Mouse (Mus musculus): ENCODE measurements around the gene Stk32c.
A peak's percentile ranks its signal among the peaks of the same experiment; 100 is the strongest.

Gene Stk32c

GRCm38 (mm10) chr7:139201209-139201608 lies 11.9 kb downstream of the Stk32c start:
- no peak for DNase-seq (ENCODE audit: extremely low read depth, insufficient read length, low spot score)

GRCm38 (mm10) chr7:139200108-139200507 lies 13.0 kb downstream of the Stk32c start:
- no peak for DNase-seq (ENCODE audit: extremely low read depth, insufficient read length, low spot score)

GRCm38 (mm10) chr7:139197022-139197421 lies 16.1 kb downstream of the Stk32c start:
- DNase-seq (ENCODE audit: extremely low read depth, insufficient read length, low spot score) = no peak

DNA sequence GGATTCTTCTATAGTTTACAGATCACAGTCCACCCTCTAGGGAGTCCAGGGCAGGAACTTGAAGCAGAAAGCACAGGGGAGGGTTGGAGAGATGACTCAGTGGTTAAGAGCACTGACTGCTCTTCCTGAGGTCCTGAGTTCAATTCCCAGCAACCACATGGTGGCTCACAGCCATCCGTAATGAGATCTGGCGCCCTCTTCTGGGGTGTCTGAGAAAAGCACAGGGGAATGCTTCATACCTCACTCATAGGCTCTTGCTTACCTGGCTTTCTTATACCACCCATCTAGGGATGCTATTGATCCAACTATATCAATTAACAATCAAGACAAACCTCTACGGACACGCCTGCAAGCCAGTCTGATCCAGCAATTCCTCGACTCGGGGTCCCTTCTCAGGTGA lies 21.5 kb downstream of the Stk32c start:
- DNase-seq (ENCODE audit: extremely low read depth, insufficient read length, low spot score) = no peak

GRCm38 (mm10) chr7:139190616-139191015 lies 22.5 kb downstream of the Stk32c start:
- DNase-seq (ENCODE audit: extremely low read depth, insufficient read length, low spot score) = no peak

GRCm38 (mm10) chr7:139188634-139189207 lies 24.4 kb downstream of the Stk32c start:
- no peak for DNase-seq (ENCODE audit: extremely low read depth, insufficient read length, low spot score)

DNA sequence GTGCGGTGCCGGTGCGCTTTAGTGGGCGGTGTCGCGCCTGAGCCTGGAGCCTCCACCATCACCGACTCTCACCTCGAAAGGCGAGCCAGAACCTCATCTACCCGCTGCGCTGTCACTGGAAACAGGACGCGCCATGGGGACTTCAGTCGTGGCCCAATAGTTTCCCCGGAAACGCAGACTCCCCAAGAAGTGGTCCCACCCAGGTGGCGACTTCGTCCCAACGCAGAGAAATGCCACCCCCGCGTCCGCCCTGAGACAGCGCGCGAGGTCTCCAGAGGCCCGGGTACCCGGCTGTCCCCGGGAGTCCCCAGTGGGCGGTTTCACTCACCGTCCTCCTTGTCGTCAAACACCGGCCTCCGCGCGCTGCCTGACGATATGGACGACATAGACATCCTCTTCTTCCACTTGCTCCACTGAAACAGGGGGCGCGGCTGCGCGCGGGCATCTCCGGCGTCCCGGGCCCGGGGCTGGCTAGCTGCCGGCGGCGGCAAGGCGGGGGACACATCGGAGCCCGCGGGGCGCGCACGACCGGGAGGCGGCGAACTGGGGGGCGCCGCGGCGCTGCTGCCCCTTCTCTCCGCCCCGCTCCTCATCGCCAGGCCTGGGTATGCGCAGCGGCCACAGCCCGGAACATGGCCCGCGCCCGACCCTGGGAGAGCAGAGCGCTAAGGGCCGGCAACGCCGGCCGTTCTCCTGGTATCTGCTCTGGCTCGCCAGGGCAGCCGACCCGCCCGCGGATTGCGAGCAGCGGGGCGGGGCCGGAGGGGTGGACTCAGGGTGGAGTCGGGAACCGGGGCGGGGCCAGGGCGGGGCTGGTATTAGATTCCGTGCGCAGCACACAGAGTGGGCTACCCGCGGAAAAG lies 25.1 kb downstream of the Stk32c start:
- no peak for DNase-seq (ENCODE audit: extremely low read depth, insufficient read length, low spot score)

GRCm38 (mm10) chr7:139187277-139187676 lies 25.8 kb downstream of the Stk32c start:
- no peak for DNase-seq (ENCODE audit: extremely low read depth, insufficient read length, low spot score)

GRCm38 (mm10) chr7:139186436-139186835 lies 26.7 kb downstream of the Stk32c start:
- DNase-seq (ENCODE audit: extremely low read depth, insufficient read length, low spot score) = no peak

GRCm38 (mm10) chr7:139185971-139186370 lies 27.1 kb downstream of the Stk32c start:
- DNase-seq (ENCODE audit: extremely low read depth, insufficient read length, low spot score) = no peak

DNA sequence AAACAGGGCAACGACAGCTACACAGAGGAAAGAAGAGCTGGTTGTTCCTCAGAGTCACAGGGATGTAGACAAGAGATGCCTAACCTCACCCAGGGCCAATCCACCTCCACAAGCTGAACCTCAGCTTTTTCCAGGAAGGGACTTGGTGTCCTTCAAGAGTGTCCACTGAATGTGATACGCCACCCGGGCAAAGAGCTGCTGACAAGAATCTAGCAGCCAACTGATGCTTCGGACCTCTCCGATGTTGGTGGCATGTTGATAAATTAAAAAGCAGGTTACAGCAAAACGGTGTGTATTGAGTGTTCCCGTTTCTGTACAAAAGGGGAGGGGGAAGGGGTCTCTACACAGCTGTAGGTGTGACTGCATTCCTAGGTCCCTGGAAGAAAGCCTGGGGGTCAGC lies 28.3 kb downstream of the Stk32c start:
- DNase-seq (ENCODE audit: extremely low read depth, insufficient read length, low spot score) = no peak

DNA sequence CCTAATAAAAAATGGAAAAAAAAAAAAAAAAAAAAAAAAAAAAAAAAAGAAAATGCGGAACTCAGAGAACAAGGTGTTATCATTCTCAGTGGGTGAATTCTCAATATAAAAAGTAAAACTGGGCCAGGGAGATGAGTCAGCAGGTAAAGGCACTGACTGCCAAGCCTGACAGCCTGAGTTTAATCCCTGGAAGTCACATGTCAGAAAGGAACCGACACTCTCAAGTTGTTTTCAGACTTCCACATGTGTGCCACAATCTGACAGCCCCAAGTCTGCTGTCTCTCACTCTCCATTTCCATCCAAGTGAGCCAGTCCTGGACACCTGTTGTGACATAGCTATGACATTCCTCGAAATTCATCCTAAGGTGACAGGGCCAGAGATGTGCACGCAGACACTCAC lies 28.7 kb downstream of the Stk32c start:
- DNase-seq (ENCODE audit: extremely low read depth, insufficient read length, low spot score) = no peak

GRCm38 (mm10) chr7:139180058-139180457 lies 33.0 kb downstream of the Stk32c start:
- DNase-seq (ENCODE audit: extremely low read depth, insufficient read length, low spot score) = no peak

- DNase-seq (ENCODE audit: extremely low read depth, insufficient read length, low spot score) = no peak
Measured at GRCm38 (mm10) chr7:139179299-139179698, 33.8 kb downstream of the Stk32c start.

- no peak for DNase-seq (ENCODE audit: extremely low read depth, insufficient read length, low spot score)
Measured at GRCm38 (mm10) chr7:139169143-139169542, 44.0 kb downstream of the Stk32c start.

- DNase-seq (ENCODE audit: extremely low read depth, insufficient read length, low spot score) = no peak
Measured at GRCm38 (mm10) chr7:139164410-139164809, 48.7 kb downstream of the Stk32c start.

DNA sequence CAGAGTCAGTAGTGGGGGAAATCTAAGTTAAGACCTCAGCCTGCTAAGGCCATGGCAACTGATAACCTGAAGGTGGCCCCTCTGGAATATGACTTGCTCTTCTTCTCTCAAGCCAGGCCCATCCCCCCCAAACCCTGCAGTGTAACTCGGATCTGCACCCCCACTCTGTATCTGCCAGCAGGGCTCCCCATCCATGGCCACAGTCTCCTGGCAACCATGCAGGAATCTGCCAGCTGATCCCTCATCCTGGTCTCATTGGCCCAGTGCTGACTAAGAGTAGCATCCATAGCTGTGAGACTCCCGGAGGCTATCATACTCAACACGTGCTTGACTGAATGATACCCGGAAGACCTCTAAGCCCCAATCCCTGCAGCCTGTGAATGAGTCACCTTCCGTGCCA lies 54.2 kb downstream of the Stk32c start:
- DNase-seq (ENCODE audit: extremely low read depth, insufficient read length, low spot score) = no peak

GRCm38 (mm10) chr7:139158549-139158948 lies 54.6 kb downstream of the Stk32c start:
- DNase-seq (ENCODE audit: extremely low read depth, insufficient read length, low spot score) = no peak

DNA sequence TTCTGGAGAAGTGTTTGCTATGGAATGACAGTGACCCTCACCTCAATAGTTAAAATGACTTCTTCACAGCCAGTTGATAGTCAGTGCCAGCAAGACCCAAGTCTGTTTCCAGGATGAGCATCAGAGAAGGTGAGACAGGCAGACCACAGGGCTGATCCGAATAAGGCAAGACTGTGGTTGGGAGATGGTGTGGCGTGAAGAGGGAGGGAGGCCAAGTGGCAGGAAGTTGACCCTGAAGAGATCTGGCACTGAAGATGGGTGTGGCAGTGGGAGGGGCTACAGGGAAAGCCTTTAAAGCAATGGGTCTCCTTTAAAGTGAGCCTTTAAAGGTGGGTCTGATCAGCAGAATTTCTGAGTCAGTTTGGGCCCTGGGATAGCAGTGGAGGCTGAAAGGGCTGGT lies 55.6 kb downstream of the Stk32c start:
- DNase-seq (ENCODE audit: extremely low read depth, insufficient read length, low spot score) = no peak

- peak; percentile 15 for DNase-seq (ENCODE audit: extremely low read depth, insufficient read length, low spot score)
Measured at GRCm38 (mm10) chr7:139156341-139157058, 56.6 kb downstream of the Stk32c start.

GRCm38 (mm10) chr7:139152927-139153326 lies 60.2 kb downstream of the Stk32c start:
- no peak for DNase-seq (ENCODE audit: extremely low read depth, insufficient read length, low spot score)

- DNase-seq (ENCODE audit: extremely low read depth, insufficient read length, low spot score) = no peak
Measured at GRCm38 (mm10) chr7:139151116-139151515, 62.0 kb downstream of the Stk32c start.

All from 3134 (cell line).